Mouse (Mus musculus) retina, adult 2 months (tissue): ENCODE data around the gene Ssh2.

Experiments
- DNase-seq: peaks from one replicate; pipeline ENCODE4 v3.0.0-alpha.2; 2012; ENCODE audit warnings: low read depth, low spot score

Gene Ssh2

GRCm38 (mm10) chr11:77215951-77216760 lies at the start of gene Ssh2:
Gene Ssh2 (plus strand): TSS chr11:77216287.
- peak; percentile 67 for DNase-seq

- DNase-seq = no peak
Measured at GRCm38 (mm10) chr11:77173731-77174130, 42.4 kb upstream of the Ssh2 start.

- no peak for DNase-seq
Measured at GRCm38 (mm10) chr11:77174531-77174930, 41.6 kb upstream of the Ssh2 start.

- DNase-seq = no peak
Measured at GRCm38 (mm10) chr11:77179771-77180170, 36.3 kb upstream of the Ssh2 start.

- DNase-seq = no peak
Measured at GRCm38 (mm10) chr11:77180886-77181285, 35.2 kb upstream of the Ssh2 start.

GRCm38 (mm10) chr11:77181528-77181927 lies 34.6 kb upstream of the Ssh2 start:
- DNase-seq = no peak

GRCm38 (mm10) chr11:77182041-77182440 lies 34.0 kb upstream of the Ssh2 start:
- no peak for DNase-seq

- DNase-seq = no peak
Measured at GRCm38 (mm10) chr11:77182616-77183015, 33.5 kb upstream of the Ssh2 start.

- DNase-seq = no peak
Measured at GRCm38 (mm10) chr11:77184926-77185325, 31.2 kb upstream of the Ssh2 start.

- DNase-seq = no peak
Measured at GRCm38 (mm10) chr11:77188868-77189267, 27.2 kb upstream of the Ssh2 start, which contains the start of gene Efcab5. Gene Efcab5 (minus strand): TSS chr11:77188968.

- DNase-seq = no peak
Measured at GRCm38 (mm10) chr11:77193410-77193809, 22.7 kb upstream of the Ssh2 start.

GRCm38 (mm10) chr11:77193941-77194553 lies 22.0 kb upstream of the Ssh2 start:
- DNase-seq = no peak

- no peak for DNase-seq
Measured at GRCm38 (mm10) chr11:77194762-77195161, 21.3 kb upstream of the Ssh2 start.

- DNase-seq = no peak
Measured at GRCm38 (mm10) chr11:77195360-77196109, 20.6 kb upstream of the Ssh2 start.

GRCm38 (mm10) chr11:77196181-77197143 lies 19.6 kb upstream of the Ssh2 start:
- no peak for DNase-seq

GRCm38 (mm10) chr11:77199636-77200035 lies 16.5 kb upstream of the Ssh2 start:
- no peak for DNase-seq

GRCm38 (mm10) chr11:77200703-77201102 lies 15.4 kb upstream of the Ssh2 start:
- DNase-seq = no peak

GRCm38 (mm10) chr11:77214142-77214692 lies 1.9 kb upstream of the Ssh2 start:
- no peak for DNase-seq

GRCm38 (mm10) chr11:77214755-77215154 lies 1.3 kb upstream of the Ssh2 start:
- peak; percentile 46 for DNase-seq

- DNase-seq = no peak
Measured at GRCm38 (mm10) chr11:77215483-77215882, 604 bp upstream of the Ssh2 start.

GRCm38 (mm10) chr11:77216761-77217130 lies 659 bp downstream of the Ssh2 start:
- no peak for DNase-seq
